Mouse (Mus musculus): ENCODE measurements around the gene Mup14. TPM values are rescaled to one million over a fixed set of nuclear protein-coding genes. Genes with fewer than 3 reads are reported as not detected.
"Not testable (repeated sequence)": the region's sequence is repeated elsewhere in the genome, so short reads cannot be mapped to it uniquely, and the experiment has no call there.

Gene Mup14
- polyA plus RNA-seq (2016; fragmentation: Nextera tagmentation; extraction: Ambion mirVana) = not detected in 2 replicates

GRCm38 (mm10) chr4:61303900-61304299 lies at the start of gene Mup14:
Gene Mup14, minus strand, starts transcription at chr4:61304000.
- 83% methylated on average over 5 of the region's 6 CpGs for WGBS
- H3K4me1 ChIP-seq; H3K4me3 ChIP-seq; H3K27ac ChIP-seq; DNase-seq (ENCODE audit: extremely low spot score, low spot score); H3K36me3 ChIP-seq (replicated peaks); H3K9me3 ChIP-seq; H3K27me3 ChIP-seq (ENCODE audit: poor library complexity, severe bottlenecking): not testable (repeated sequence)

GRCm38 (mm10) chr4:61338108-61338507 lies 34.3 kb upstream of the Mup14 start:
- not testable (repeated sequence) for H3K36me3 ChIP-seq (replicated peaks); H3K4me1 ChIP-seq; DNase-seq (ENCODE audit: extremely low spot score, low spot score); H3K4me3 ChIP-seq; H3K27me3 ChIP-seq (ENCODE audit: poor library complexity, severe bottlenecking); H3K9me3 ChIP-seq; H3K27ac ChIP-seq
- WGBS = 82% methylated on average over 3 of the region's 5 CpGs

Other genes starting within 250 kb of the Mup14 start
- gene Mup13, start 75.7 kb downstream of the Mup14 start, polyA plus RNA-seq (2016; fragmentation: Nextera tagmentation; extraction: Ambion mirVana) = not detected in 2 replicates
- not detected in 2 replicates for gene Mup15, start 135.7 kb upstream of the Mup14 start, polyA plus RNA-seq (2016; fragmentation: Nextera tagmentation; extraction: Ambion mirVana)
- gene Mup16, start 215.5 kb upstream of the Mup14 start, polyA plus RNA-seq (2016; fragmentation: Nextera tagmentation; extraction: Ambion mirVana) = not detected in 2 replicates